Mouse (Mus musculus): ENCODE measurements around the gene Ctcf. TPM values are rescaled to one million over a fixed set of nuclear protein-coding genes. Genes with fewer than 3 reads are reported as not detected.

The Ctcf gene
- polyA plus RNA-seq, 1 experiment from 2014 or later: 96.9 TPM

- WGBS: 3% methylated on average over 11 of the region's 11 CpGs
- H3K4me2 ChIP-seq (ENCODE audit: low read length): peak overlapping the region; percentile 88
- H3K36me3 ChIP-seq (ENCODE audit: control insufficient read depth, insufficient read depth, low read length): 0 out of 2 replicates have a peak, but pooled peaks cover 6% of the 10 kb centered on the region
- peak overlapping the region; percentile 99 for H3K9ac ChIP-seq (replicated peaks; ENCODE audit: low read length)
- no peaks in the 10 kb centered on the region for H3K27me3 ChIP-seq (ENCODE audit: control insufficient read depth, insufficient read depth, low read length)
- H3K4me1 ChIP-seq (ENCODE audit: control insufficient read depth, insufficient read depth, low read length): peaks cover 20% of the 10 kb centered on the region
- no peaks in the 10 kb centered on the region for H3K9me3 ChIP-seq (ENCODE audit: control insufficient read depth, low read length)
- 0 out of 2 replicates have a peak overlapping the region, but pooled peaks have one; percentile 99 for H3K27ac ChIP-seq (replicated peaks; ENCODE audit: low read depth, low read length)
- no peak for ATAC-seq (ENCODE audit: low FRiP score, low TSS enrichment)
- H3K4me3 ChIP-seq (replicated peaks; ENCODE audit: low read depth, low read length): peak overlapping the region; percentile 94
- DNase-seq: no peak
Measured at GRCm38 (mm10) chr8:105635481-105635880, 887 bp upstream of the Ctcf start.

- Histone ChIP-seq H3K36me3 (ENCODE audit: control insufficient read depth, insufficient read depth, low read length) (0 out of 2 replicates have a peak, but pooled peaks cover 5% of the 10 kb centered on the region), H3K27ac (replicated peaks; ENCODE audit: low read depth, low read length) (peak within 1 kb of the TSS; percentile 99), H3K9me3 (ENCODE audit: control insufficient read depth, low read length) (no peaks in the 10 kb centered on the region), H3K4me2 (ENCODE audit: low read length) (peak within 1 kb of the TSS; percentile 88), H3K4me1 (ENCODE audit: control insufficient read depth, insufficient read depth, low read length) (peaks cover 20% of the 10 kb centered on the region), H3K27me3 (ENCODE audit: control insufficient read depth, insufficient read depth, low read length) (no peaks in the 10 kb centered on the region), H3K4me3 (replicated peaks; ENCODE audit: low read depth, low read length) (peak within 1 kb of the TSS; percentile 94), H3K9ac (replicated peaks; ENCODE audit: low read length) (peak within 1 kb of the TSS; percentile 99)
- DNase-seq (peak; percentile 79), ATAC-seq (ENCODE audit: low FRiP score, low TSS enrichment) (peak; percentile 62)
- WGBS: under 1% methylated on average over 63 of the region's 63 CpGs
Measured at GRCm38 (mm10) chr8:105636963-105637510, 669 bp downstream of the Ctcf start, which contains the start of gene Agrp. TSS of gene Agrp (minus strand) at chr8:105637393.

- Histone ChIP-seq H3K27ac (replicated peaks; ENCODE audit: low read depth, low read length) (peak overlapping the region; percentile 99), H3K36me3 (ENCODE audit: control insufficient read depth, insufficient read depth, low read length) (0 out of 2 replicates have a peak, but pooled peaks cover 4% of the 10 kb centered on the region), H3K4me3 (replicated peaks; ENCODE audit: low read depth, low read length) (peak overlapping the region; percentile 94), H3K9ac (replicated peaks; ENCODE audit: low read length) (peak overlapping the region; percentile 99), H3K4me1 (ENCODE audit: control insufficient read depth, insufficient read depth, low read length) (peaks cover 20% of the 10 kb centered on the region), H3K4me2 (ENCODE audit: low read length) (peak overlapping the region; percentile 88), H3K27me3 (ENCODE audit: control insufficient read depth, insufficient read depth, low read length) (no peaks in the 10 kb centered on the region), H3K9me3 (ENCODE audit: control insufficient read depth, low read length) (no peaks in the 10 kb centered on the region)
- ATAC-seq (ENCODE audit: low FRiP score, low TSS enrichment): no peak
- peak; percentile 51 for DNase-seq
- WGBS: under 1% methylated on average over 11 of the region's 11 CpGs
Measured at GRCm38 (mm10) chr8:105637601-105638041, 1.3 kb downstream of the Ctcf start.

- H3K27me3 ChIP-seq (ENCODE audit: control insufficient read depth, insufficient read depth, low read length): no peaks in the 10 kb centered on the region
- DNase-seq (no peak), ATAC-seq (ENCODE audit: low FRiP score, low TSS enrichment) (no peak)
- no peak overlapping the region for H3K9ac ChIP-seq (replicated peaks; ENCODE audit: low read length)
- H3K4me1 ChIP-seq (ENCODE audit: control insufficient read depth, insufficient read depth, low read length): peaks cover 20% of the 10 kb centered on the region
- H3K9me3 ChIP-seq (ENCODE audit: control insufficient read depth, low read length): no peaks in the 10 kb centered on the region
- H3K4me3 ChIP-seq (replicated peaks; ENCODE audit: low read depth, low read length): peak overlapping the region; percentile 94; the same call in 1 of the 2 replicates
- WGBS: 88% methylated on average over 4 of the region's 4 CpGs
- no peak overlapping the region for H3K27ac ChIP-seq (replicated peaks; ENCODE audit: low read depth, low read length)
- peak overlapping the region; percentile 88 for H3K4me2 ChIP-seq (ENCODE audit: low read length)
- H3K36me3 ChIP-seq (ENCODE audit: control insufficient read depth, insufficient read depth, low read length): peaks cover 4% of the 10 kb centered on the region; the same call in 1 of the 2 replicates
Measured at GRCm38 (mm10) chr8:105638510-105638909, 2.1 kb downstream of the Ctcf start.

GRCm38 (mm10) chr8:105639835-105640234 is 3.5 kb downstream of the Ctcf start:
- 67% methylated on average over 1 of the region's 1 CpGs for WGBS
- ATAC-seq (ENCODE audit: low FRiP score, low TSS enrichment) (no peak), DNase-seq (no peak)
- Histone ChIP-seq H3K4me2 (ENCODE audit: low read length) (no peak overlapping the region), H3K27me3 (ENCODE audit: control insufficient read depth, insufficient read depth, low read length) (no peaks in the 10 kb centered on the region), H3K4me3 (replicated peaks; ENCODE audit: low read depth, low read length) (no peak overlapping the region), H3K9ac (replicated peaks; ENCODE audit: low read length) (no peak overlapping the region), H3K36me3 (ENCODE audit: control insufficient read depth, insufficient read depth, low read length) (peaks cover 10% of the 10 kb centered on the region), H3K4me1 (ENCODE audit: control insufficient read depth, insufficient read depth, low read length) (peaks cover 20% of the 10 kb centered on the region), H3K27ac (replicated peaks; ENCODE audit: low read depth, low read length) (no peak overlapping the region), H3K9me3 (ENCODE audit: control insufficient read depth, low read length) (no peaks in the 10 kb centered on the region)

GRCm38 (mm10) chr8:105640511-105640910 is 4.1 kb downstream of the Ctcf start:
- Histone ChIP-seq H3K27ac (replicated peaks; ENCODE audit: low read depth, low read length) (no peak overlapping the region), H3K4me2 (ENCODE audit: low read length) (no peak overlapping the region), H3K4me1 (ENCODE audit: control insufficient read depth, insufficient read depth, low read length) (peaks cover 17% of the 10 kb centered on the region), H3K27me3 (ENCODE audit: control insufficient read depth, insufficient read depth, low read length) (no peaks in the 10 kb centered on the region), H3K36me3 (ENCODE audit: control insufficient read depth, insufficient read depth, low read length) (peaks cover 16% of the 10 kb centered on the region), H3K4me3 (replicated peaks; ENCODE audit: low read depth, low read length) (no peak overlapping the region), H3K9me3 (ENCODE audit: control insufficient read depth, low read length) (no peaks in the 10 kb centered on the region), H3K9ac (replicated peaks; ENCODE audit: low read length) (no peak overlapping the region)
- ATAC-seq (ENCODE audit: low FRiP score, low TSS enrichment): no peak
- WGBS: 84% methylated on average over 2 of the region's 2 CpGs
- no peak for DNase-seq

- ATAC-seq (ENCODE audit: low FRiP score, low TSS enrichment) (no peak), DNase-seq (no peak)
- peaks cover 14% of the 10 kb centered on the region for H3K36me3 ChIP-seq (ENCODE audit: control insufficient read depth, insufficient read depth, low read length)
- no peaks in the 10 kb centered on the region for H3K9me3 ChIP-seq (ENCODE audit: control insufficient read depth, low read length)
- no peaks in the 10 kb centered on the region for H3K4me1 ChIP-seq (ENCODE audit: control insufficient read depth, insufficient read depth, low read length)
- H3K4me3 ChIP-seq (replicated peaks; ENCODE audit: low read depth, low read length): no peak overlapping the region
- no peak overlapping the region for H3K4me2 ChIP-seq (ENCODE audit: low read length)
- WGBS: 97% methylated on average over 1 of the region's 1 CpGs
- H3K27ac ChIP-seq (replicated peaks; ENCODE audit: low read depth, low read length): no peak overlapping the region
- H3K27me3 ChIP-seq (ENCODE audit: control insufficient read depth, insufficient read depth, low read length): no peaks in the 10 kb centered on the region
- no peak overlapping the region for H3K9ac ChIP-seq (replicated peaks; ENCODE audit: low read length)
Measured at GRCm38 (mm10) chr8:105645205-105645604, 8.8 kb downstream of the Ctcf start.

GRCm38 (mm10) chr8:105648929-105649328 is 12.6 kb downstream of the Ctcf start:
- Histone ChIP-seq H3K9me3 (ENCODE audit: control insufficient read depth, low read length) (no peaks in the 10 kb centered on the region), H3K9ac (replicated peaks; ENCODE audit: low read length) (no peak overlapping the region), H3K27me3 (ENCODE audit: control insufficient read depth, insufficient read depth, low read length) (no peaks in the 10 kb centered on the region), H3K4me1 (ENCODE audit: control insufficient read depth, insufficient read depth, low read length) (no peaks in the 10 kb centered on the region), H3K4me2 (ENCODE audit: low read length) (no peak overlapping the region), H3K36me3 (ENCODE audit: control insufficient read depth, insufficient read depth, low read length) (peaks cover 22% of the 10 kb centered on the region), H3K27ac (replicated peaks; ENCODE audit: low read depth, low read length) (no peak overlapping the region), H3K4me3 (replicated peaks; ENCODE audit: low read depth, low read length) (no peak overlapping the region)
- ATAC-seq (ENCODE audit: low FRiP score, low TSS enrichment) (no peak), DNase-seq (no peak)
- WGBS: 98% methylated on average over 1 of the region's 1 CpGs

GRCm38 (mm10) chr8:105657641-105658040 is 21.3 kb downstream of the Ctcf start:
- Histone ChIP-seq H3K9me3 (ENCODE audit: control insufficient read depth, low read length) (no peaks in the 10 kb centered on the region), H3K27ac (replicated peaks; ENCODE audit: low read depth, low read length) (no peak overlapping the region), H3K27me3 (ENCODE audit: control insufficient read depth, insufficient read depth, low read length) (no peaks in the 10 kb centered on the region), H3K36me3 (ENCODE audit: control insufficient read depth, insufficient read depth, low read length) (peaks cover 11% of the 10 kb centered on the region; the same call in 1 of the 2 replicates), H3K4me3 (replicated peaks; ENCODE audit: low read depth, low read length) (no peak overlapping the region), H3K9ac (replicated peaks; ENCODE audit: low read length) (no peak overlapping the region), H3K4me2 (ENCODE audit: low read length) (no peak overlapping the region), H3K4me1 (ENCODE audit: control insufficient read depth, insufficient read depth, low read length) (0 out of 2 replicates have a peak, but pooled peaks cover 3% of the 10 kb centered on the region)
- no peak for DNase-seq
- ATAC-seq (ENCODE audit: low FRiP score, low TSS enrichment): no peak
